Mouse (Mus musculus): ENCODE results near the gene Tanc1.

Tanc1 gene

DNA sequence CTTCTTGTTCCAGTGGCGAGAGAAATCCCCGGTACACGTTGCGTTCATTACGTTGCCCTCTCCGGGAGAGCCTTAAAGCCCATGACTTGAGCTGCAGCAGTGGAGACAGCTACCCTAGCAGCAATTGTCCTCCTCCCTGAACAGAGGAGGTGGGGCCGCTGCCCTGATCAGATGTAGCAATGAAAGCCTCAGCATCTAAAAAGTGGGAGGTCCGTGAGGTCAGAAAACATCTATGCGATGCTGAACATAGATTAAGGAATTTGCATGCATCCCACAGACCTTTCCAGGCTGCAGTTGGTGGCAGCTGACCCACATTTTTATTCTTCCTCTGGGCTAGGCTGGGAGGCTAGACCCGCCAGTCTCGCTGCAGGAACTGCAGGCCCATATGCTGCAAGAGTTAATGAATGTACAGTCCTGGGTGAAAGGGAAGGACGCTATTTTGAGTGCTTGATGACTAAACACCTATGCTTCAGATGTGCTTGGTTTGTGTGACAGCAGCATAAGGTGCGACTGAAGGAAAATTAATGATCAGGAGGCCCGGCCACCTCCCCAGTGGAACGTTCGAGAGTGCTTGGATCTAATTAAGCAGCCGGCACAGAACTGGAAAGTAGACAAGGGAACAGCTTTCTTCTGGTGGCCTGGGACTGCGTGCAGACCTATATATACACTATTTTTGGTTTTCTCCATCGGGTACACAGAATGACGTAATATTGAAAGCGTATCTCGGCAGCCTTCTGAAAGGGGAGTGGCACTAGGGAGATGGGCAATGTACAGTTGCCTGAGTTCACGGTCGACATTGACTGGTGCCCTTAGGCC lies 107.0 kb downstream of the Tanc1 start:
- no peak for DNase-seq (ENCODE audit: low spot score)

DNA sequence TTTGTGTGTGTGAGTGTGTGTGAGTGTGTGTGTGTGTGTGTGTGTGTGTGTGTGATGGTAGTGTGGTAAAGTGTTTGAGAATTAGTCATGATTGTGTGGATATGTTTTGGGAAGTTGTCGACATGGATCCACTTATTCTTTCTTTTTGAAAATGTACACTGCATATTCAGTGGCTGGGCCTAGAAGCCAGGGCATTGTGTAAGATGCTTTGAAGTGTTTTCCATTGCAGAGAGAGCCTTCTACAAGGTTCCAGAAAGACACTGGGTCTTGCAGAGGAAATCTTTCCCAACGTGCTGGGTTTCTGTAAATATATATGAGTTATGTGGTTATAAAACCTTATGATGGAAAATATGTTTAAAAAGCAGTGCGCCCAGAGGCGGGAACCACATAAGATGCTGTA lies 108.0 kb downstream of the Tanc1 start:
- no peak for DNase-seq (ENCODE audit: low spot score)

DNA sequence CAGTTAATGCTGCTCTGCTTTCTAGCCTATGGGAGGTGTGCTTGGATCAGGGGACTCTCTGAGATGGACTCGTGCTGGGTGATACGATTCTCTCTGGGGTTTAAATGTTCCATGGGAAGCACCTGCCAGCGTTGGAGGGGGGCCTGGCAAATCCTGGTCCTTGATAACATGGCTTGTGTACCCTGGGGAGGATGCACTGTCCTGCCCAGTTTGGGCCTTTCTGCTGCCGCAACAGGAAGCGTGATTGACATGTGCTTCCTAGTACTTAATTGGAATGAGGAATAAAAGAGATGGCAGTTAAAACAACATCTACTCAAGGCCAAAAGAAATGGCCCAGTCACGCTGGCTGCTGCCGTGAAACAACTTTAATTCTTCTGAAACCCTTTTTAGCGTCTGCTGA lies 109.3 kb downstream of the Tanc1 start:
- no peak for DNase-seq (ENCODE audit: low spot score)

- no peak for DNase-seq (ENCODE audit: low spot score)
These were observed 109.9 kb downstream of the Tanc1 start for GRCm38 (mm10) chr2:59721758-59722157.

GRCm38 (mm10) chr2:59723311-59723710 lies 111.5 kb downstream of the Tanc1 start:
- DNase-seq (ENCODE audit: low spot score), result no peak

DNA sequence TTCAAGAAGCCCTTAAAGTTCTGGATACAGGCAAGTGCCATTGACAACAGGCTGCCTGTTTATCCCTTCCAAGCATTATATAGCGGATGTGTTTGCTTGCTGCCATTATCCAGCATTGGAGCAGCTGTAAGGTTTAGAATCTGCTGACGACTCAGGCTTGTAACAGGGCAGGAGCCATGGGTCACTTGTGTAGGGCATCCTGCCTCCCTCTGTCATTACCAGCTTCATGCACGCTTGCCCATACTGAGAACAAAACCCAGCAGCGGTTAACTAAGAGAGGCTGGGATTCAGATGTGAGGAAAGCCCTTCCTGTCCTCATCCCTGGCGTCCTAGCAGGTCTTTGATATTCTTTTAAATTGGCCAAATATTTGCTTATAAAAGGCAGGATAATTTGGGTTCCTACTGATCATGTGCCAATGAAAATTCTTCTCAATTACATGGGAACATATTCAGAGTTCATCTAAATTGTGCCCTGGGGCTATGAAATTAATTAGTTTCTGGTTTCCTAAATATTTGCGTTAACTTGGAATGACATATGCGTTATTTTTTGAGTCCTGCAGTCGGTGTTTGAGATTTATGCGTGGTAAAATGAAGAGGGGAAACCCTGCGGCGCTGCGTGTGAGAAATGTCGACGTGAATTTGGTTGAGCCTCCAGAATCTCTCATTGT lies 113.8 kb downstream of the Tanc1 start:
- no peak for DNase-seq (ENCODE audit: low spot score)

- DNase-seq (ENCODE audit: low spot score), result no peak
These were observed 120.0 kb downstream of the Tanc1 start for GRCm38 (mm10) chr2:59731831-59732230.

GRCm38 (mm10) chr2:59733410-59733809 lies 121.6 kb downstream of the Tanc1 start:
- no peak for DNase-seq (ENCODE audit: low spot score)

GRCm38 (mm10) chr2:59736401-59736898 lies 124.6 kb downstream of the Tanc1 start:
- no peak for DNase-seq (ENCODE audit: low spot score)

DNA sequence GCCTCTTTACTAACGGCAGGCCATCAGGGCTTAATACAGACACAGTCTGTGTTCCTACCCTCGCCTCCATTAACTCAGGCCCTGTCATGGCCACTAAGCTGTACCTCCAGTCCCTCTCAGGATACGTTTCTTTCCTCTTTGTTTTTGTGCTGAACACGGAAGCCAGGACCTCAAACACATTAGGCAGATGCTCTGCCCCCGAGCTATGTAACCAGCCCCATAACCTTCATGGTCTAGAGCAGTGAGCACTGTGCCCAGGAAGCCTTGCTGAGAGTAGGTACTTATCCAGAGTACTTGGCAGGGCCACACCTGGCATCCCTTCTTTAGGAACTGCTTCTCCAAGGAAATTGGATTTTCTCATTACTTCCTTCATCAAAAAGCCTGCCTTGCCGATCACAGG lies 125.5 kb downstream of the Tanc1 start:
- no peak for DNase-seq (ENCODE audit: low spot score)

- DNase-seq (ENCODE audit: low spot score), result no peak
These were observed 126.5 kb downstream of the Tanc1 start for GRCm38 (mm10) chr2:59738356-59738755.

DNA sequence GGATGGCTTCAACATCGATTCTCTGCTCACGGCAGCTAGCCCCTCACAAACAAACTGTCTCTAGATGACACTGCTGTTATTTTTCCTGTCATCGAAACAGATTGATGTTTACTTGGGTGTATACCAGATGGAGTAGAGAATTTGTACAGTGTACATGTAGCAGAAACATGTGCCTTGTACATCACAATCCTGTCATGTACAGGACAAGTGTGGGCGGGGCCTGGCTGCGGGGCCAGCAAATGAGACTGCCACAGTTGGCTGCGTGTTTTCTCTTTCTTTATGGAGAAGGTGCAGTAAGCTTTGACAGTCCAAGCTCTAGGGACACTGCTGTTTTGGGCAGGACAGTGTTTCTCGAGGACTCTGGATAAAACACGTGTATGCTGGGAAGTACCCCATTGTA lies 127.2 kb downstream of the Tanc1 start:
- DNase-seq (ENCODE audit: low spot score), result no peak

- DNase-seq (ENCODE audit: low spot score), result peak; percentile 76
These were observed 130.8 kb downstream of the Tanc1 start for GRCm38 (mm10) chr2:59742500-59743116.

GRCm38 (mm10) chr2:59745428-59745827 lies 133.6 kb downstream of the Tanc1 start:
- DNase-seq (ENCODE audit: low spot score), result peak; percentile 82

DNA sequence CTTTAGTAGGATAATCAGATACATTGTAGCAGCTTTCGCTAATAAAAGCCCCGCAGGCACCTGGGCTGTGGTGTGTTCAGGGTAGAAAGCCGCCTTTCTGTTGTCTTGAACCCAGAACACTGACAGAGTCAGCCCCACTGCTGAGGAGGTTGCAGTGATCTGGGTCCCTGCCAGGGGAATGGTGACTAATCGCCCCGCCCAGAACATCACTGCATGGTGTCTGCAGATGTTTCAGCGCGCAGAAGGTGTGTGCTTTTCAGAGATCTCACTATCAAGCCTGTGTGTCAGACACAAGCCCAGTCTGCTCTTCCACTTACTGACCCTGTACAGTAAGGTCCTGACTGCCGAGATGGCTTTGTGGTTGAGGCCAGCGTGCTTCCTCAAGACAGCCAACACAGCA lies 134.2 kb downstream of the Tanc1 start:
- peak; percentile 59 for DNase-seq (ENCODE audit: low spot score)

- no peak for DNase-seq (ENCODE audit: low spot score)
These were observed 135.9 kb downstream of the Tanc1 start for GRCm38 (mm10) chr2:59747757-59748156.

DNA sequence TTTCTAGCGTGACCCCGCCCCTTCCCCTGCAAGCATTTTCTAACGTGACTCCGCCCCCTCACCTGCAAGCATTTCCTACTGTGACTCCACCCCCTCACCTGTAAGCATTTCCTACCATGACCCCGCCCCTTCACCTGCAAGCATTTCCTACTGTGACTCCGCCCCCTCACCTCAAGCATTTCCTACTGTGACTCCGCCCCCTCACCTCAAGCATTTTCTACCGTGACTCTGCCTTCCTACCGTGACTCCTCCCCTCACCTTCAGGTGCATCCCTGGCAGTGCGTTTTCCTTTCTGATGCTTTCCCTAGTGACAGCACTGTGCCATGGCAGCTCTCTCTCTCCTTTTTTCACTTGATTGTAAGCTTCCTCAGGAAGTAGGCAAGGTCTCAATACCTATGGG lies 137.5 kb downstream of the Tanc1 start:
- DNase-seq (ENCODE audit: low spot score), result no peak

DNA sequence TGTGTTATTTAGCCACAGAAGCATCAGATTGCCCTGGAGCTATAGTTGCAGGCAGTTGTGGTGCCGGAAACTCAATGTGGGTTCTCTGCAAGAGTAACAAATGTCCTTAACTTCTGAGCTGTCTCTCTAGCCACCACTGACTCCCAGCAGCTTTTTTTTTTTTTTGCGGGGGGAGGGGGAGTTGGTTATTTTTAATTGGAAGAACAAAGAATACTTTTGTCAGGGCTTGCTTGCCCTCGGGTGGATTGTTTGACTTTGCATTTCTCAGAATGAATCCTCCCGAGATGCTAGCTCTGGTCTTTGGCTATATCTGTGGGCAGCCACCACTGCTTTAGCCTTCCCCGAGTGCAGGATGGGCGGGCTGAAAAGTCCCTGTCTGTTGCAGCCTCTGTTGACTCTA lies 139.3 kb downstream of the Tanc1 start:
- DNase-seq (ENCODE audit: low spot score), result no peak

GRCm38 (mm10) chr2:59752148-59752547 lies 140.3 kb downstream of the Tanc1 start:
- DNase-seq (ENCODE audit: low spot score), result no peak

GRCm38 (mm10) chr2:59752766-59753165 lies 140.9 kb downstream of the Tanc1 start:
- no peak for DNase-seq (ENCODE audit: low spot score)

DNA sequence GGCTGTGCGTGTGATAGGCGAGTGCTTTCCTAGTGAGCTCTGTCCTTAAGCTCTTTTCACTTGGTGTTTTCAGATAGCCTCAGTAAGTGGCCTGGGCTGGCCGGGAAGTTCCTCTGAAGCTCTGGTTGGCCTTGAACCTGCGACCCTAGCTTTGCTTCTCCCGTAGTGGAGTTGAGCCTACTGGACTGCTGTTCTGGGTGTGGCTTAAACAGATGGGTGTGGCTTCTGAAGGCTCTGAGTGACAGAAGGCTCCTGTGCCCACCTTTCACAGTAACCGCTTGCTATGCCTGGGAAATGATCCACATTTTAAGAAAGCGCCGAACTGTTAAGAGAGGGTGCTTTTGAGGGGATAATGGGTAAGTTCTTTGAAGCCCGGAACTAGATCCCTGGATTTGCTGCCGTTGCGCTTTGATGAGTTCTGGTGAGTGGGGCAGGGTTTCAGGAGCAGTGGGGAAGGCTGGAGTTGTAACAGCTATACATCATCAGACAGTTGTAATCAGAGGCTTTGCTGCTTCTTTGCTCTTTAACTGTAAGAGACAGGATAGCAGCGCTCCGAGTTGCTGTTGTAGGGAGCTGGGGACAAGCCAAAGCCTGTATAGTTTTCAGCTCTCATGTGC lies 144.4 kb downstream of the Tanc1 start:
- peak; percentile 68 for DNase-seq (ENCODE audit: low spot score)

DNA sequence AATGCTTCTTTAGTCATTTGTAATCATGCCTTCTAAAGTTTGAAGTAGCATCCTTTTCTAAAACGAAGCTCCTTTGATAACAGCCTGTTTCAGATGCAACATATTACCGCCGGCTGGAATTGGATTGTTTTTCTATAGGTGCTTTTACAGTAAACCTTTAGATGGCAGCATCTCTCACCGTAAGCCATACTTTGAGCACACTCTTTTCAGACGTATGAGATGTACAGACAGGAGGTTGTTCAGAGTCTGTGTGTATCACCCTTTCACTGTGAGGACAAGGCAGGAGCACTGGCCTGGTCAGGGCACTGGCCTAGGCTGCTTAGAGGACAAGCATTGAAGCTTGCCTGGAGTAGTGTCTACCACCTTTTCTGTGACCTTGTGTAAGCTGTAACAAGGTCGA lies 145.2 kb downstream of the Tanc1 start:
- no peak for DNase-seq (ENCODE audit: low spot score)
